Mouse (Mus musculus) kidney, postnatal 25 days (tissue): ENCODE data around the gene Mn1.

Source experiments
- DNase-seq, 2 experiments: peaks; one replicate each; pipeline ENCODE4 v3.0.0; 2021; ENCODE audit warnings: mixed read lengths in 2 of 2

Gene Mn1

DNA sequence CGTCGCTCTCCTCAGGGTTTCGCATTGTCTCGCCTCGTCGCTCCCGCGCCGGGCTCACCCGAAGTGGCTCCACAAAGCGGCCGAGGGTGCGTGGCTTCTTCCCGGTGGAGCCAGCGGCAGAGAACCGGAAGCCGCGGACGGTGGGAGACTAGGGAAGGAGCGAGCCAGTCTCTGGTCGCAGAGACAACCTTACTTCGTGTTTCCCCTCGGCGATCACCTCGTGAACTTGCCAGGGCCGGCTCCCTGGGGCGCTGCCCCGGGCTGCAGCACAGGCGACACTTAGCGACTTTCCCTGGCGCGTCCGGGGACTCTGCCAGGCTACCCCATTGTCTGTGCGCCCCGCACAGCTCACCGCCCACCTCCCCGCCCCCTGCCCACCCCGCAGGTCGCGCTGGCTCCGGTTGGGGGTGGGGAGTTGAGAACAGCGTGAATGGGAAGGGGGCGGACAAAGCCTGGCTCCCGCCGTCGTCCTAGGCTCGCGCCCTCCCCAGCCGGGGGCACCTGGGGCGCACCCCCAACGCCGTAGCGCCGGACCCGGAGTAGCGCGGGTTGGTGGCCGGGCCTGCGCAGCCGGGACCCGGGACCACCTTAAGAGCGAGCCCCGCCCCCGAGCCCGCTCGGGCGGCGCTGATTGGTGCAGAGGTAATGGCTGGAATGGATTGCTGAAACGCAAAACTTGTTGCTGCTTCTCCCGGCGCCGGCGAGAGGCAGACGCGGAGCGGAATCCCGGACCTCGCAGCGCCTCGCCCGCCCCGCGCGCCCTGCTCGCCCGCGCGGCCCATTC is at the start of gene Mn1:
TSS of gene Mn1 (plus strand) at position 772 of the 784 bp plus-strand sequence.
- DNase-seq: peak; percentile 87 to 92

DNA sequence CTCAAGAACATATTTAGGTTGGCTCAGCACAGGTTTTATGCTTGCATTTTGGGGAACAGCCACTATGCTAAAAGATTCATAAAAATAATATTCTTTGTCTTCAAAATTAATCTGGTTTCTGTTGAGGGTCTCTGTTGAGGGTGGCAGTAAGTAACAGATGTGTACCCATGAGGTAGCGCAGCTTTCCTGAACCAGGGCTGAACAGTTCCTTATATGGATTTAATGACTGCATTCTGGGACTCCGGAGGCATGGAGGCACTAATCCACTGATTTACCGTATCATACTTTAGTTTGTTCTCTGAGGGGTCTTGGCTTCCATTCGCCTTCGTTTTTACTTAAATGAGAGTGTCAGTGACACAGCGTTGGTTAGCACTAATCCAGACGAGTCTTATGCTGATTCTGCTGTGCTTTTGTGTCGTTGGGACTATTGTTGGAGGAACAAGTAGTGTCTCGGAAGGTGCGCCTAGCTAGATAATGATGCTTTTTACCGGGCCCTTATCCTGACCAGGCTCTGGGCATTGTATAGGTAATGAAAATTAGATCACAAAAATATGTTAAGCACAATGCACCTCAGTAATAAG is 49.1 kb upstream of the Mn1 start:
- no peak for DNase-seq

DNA sequence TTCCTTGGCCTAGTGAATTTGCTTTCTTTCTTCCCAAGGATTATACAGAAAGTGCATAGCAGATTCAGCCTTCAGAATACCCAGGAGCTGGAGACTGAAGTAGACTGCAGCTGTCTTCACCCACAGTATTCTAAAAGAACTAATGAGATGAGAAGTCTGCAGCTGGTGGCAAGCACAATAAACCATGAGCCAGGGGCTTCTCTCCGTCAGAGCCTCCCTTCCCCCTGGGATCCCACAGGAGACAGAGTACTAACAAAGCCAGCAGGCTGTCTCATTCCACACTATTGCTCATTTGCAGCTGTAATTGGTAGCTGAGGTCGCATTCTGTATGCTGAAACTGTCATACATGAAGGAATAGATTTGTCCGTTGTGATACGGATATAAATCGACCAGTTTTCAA is 48.6 kb upstream of the Mn1 start:
- no peak for DNase-seq

GRCm38 (mm10) chr5:111375616-111376015 is 41.5 kb upstream of the Mn1 start:
- peak; percentile 48 to 79 for DNase-seq

GRCm38 (mm10) chr5:111376276-111377020 is 40.7 kb upstream of the Mn1 start:
- no peak for DNase-seq

DNA sequence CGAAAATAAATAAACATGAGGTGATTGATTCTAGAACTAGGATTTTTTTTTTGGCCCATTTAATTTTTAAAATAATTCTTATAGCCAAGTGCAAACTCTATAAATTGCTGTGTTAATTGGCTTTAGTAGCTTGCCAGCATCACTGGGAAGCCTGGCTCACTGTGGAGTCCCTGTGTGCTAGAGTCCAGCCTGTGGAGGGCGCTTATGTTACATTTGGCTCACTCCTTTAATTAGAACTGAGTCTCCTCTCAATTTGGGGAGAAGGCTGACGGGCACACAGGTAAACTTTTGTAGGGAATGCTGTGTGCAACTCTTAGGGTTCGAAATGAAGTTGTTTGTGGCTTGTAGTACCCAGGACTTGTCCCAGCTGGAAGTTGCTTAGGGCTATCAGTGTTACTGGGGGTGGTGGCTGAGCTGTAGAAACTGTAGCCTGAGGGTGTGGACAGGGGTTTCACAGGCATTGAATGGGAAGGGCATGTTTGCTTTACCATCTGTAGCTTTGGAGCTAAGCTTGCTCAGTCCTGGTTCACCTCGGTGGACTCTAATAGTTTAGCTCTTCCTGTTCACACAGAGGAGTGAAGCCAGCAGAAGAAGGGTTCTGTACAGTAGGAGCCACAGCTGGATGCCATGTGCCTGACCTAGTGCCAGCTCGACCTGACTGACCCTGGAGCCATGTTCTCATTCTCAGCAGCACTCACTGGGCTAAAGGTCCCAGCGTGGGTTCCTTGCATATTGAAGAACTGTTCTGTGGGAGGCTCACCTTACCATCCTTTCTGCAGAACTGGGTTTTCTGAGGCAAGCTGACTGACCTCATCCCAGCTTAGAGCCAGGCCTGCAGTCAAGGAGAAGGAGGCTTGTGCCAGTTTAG is 38.8 kb upstream of the Mn1 start:
- peak; percentile 34 to 71 for DNase-seq

GRCm38 (mm10) chr5:111383335-111383734 is 33.8 kb upstream of the Mn1 start:
- DNase-seq: no peak

DNA sequence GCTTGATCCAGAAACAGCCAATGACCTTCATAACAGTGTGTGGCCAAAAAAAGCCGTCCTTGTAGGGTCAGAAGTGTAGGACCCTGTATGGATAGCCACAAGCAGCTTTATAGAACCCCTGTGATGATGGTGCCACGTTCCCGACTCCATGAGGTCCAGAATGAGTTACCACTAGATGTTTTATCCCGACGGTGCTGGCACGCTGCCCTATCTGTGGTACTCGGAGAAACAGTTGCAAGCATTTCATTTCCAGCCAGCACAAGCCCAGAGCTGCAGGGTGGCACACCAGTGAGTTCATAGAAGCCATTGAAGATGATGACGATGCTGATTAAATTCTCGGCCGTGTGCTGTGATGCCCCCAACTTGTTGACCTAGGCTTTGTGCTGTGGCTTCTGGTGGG is 26.3 kb upstream of the Mn1 start:
- DNase-seq: no peak

DNA sequence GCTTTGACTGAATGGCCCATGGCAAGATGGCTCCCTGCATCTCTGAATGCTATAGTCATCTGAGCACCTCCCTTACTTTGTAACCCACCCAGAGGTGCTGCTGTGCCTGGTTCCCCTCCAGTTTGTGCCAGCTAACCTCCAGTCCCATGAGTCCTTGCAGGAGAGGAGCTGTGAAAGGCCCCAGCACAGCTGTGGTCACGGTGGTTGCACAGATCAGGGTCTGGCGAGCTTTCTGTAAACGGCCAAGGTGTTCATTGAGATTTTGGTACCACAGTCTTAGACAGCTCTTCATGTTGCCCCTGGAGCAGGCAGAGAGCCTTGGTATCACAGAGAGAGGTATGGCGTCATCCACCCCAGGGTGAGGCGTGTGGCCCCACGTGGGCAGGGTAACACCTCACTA is 25.7 kb upstream of the Mn1 start:
- DNase-seq: no peak

DNA sequence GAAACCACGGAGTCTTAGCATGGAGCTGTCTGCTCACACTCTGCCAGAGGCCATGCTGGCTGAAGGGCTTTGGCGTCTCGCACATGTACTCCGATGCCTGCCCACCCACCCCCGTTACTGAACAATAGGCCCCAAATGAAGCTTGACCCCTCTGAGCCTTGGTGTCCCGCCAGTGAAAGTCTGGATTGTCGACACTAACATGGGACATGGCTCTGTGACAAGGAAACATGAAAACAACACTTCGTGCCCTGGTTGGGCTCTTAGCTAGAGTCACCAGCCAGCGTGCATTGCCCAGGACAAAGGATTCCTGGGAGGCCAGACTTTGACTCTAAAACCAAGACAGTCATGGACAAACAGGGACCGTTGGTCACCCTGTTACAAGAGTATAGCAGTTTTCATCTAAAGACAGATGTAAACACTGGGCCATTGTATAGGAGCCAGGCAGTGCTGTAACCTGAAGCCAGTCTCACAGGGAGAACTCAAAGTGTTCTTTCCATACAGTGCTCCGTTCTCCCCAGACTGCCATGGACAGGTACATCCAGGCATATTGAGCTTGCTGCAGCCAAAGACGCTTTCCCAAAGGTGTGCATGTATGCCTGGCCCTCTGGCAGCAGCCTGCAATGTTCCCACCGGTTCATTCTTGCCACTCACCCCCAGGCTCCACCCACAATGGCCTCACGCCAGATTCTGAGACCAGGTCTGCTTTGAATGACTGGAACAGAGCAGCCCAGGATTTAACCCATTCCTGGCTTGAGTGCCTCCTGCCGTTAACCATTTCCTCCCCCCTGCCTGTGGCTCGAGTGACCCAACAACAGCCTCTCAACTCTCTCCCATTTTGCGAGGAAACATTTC is 23.6 kb upstream of the Mn1 start:
- peak; percentile 81 to 86 for DNase-seq

DNA sequence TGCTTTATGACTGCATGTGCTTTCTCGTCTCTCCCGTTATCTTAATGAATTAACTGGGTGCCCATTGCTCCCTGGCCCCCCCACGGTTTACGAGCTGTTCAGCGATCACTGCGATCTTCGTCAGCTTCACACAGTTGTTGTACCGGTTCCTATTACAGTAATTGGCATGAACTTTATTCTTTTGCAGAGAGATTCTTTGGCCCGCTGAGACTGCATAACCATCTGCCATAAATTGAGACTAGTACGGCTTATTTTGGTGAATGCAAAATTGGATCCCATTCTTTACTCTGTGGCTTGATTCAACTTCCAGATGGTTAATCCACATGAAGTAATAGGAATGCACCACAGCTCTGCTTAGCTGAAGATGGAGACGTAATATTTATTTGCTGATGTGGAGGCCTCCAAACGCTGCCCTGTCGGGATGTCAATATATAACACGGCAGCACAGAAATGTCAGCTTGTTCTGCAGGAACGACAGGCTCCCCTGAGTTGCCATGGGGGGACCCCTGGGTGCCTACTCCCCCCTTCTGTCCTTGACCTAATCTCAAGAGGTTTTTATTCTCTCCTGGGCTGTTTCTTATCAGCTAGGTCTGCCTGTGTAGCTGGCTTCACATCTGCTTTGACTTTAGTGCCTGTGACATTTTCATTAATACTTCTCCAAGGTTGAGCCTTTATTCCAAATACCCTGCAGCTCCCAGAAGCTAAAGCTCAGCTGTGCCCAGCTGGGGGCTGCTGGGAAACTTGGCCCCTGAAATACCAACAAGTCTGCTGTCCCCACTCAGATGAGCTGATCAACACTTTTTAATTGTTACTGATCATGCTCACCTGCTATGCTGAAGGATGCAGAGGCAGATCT is 22.7 kb upstream of the Mn1 start:
- DNase-seq: no peak

DNA sequence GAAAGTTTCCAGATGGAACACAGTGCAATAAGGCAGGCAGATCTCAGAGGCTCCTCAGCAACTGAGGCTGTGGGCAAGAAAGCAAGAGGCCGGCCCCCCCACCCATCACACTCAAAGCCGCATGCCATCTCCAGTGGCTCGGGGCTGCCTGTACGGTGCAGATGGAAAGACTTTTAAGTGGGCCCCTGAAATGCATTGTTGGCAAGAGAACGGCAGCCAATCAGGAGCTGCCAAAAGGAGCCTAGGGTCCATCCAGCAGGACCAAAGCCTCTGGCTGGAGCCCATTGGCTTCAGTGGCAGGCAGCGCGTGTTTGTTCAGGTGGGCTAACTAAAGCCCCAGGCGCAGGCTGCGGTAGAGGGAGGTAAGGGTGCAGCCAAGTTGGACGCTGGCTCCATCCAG is 21.4 kb upstream of the Mn1 start:
- no peak for DNase-seq

- DNase-seq: no peak
Measured at GRCm38 (mm10) chr5:111396199-111396598, 21.0 kb upstream of the Mn1 start.

- no peak for DNase-seq
Measured at GRCm38 (mm10) chr5:111398471-111398870, 18.7 kb upstream of the Mn1 start.

DNA sequence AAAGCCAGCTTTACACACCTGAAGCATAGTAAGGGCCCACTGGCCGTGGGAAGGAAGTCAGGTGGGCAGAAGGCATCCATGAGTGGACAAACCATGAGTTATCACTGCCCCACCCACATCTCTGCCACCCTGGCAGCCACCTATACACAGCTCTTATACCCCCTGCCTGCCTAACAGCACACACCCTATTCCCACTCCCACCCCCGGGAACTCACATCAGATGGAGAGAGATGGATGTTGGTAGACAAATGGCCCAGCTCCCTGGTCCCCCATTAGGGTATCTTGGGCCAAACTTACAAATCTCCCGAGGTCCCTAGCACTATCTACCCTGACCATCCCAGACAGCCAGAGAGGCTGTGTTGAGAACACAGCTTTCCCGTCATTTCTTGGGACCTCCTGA is 17.9 kb upstream of the Mn1 start:
- DNase-seq: no peak

DNA sequence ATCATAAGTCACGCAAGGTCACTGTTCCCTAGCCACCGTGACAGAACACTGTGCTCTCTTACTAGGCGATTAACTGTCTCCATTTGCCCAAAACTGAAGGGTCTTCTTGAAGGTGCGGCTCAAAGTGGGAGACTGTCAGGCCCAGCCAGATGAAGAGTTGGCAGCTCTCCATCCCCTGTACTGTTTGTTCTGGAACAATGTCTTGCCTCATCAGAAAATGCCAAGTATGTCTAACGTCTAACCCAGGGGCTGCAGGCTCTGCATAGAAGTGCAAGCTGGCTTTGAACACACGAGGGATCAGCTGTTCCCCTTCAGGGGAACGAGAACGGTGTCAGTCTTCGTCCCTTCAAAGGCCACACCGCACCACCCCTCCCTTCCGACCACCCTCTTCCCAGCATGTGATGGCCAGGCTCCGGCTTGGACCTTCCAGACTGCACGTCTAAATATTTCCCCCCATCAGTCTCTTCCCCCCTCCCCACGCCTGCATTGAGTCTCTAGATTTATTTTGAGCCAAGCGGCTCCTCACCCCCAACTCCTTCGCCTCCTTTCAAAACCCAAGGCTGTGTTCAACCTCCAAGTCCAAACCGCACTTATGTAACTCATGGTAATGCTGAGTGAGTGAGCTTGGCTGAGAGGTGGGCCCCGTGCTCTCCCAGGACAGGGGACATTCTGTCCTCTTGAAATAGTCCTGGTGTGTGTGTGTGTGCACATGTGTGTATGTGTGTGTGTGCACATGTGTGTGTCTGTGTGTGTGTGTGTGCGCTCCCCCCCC is 15.1 kb upstream of the Mn1 start:
- DNase-seq: no peak

GRCm38 (mm10) chr5:111402651-111402996 is 14.5 kb upstream of the Mn1 start:
- DNase-seq: no peak

GRCm38 (mm10) chr5:111404721-111405120 is 12.4 kb upstream of the Mn1 start:
- DNase-seq: no peak

GRCm38 (mm10) chr5:111408470-111409105 is 8.6 kb upstream of the Mn1 start:
- DNase-seq: no peak
